Mouse (Mus musculus): ENCODE data around the gene Cnih3.

- TF ChIP-seq CTCF (IDR thresholded peaks at IDR 0.05; ENCODE audit: control insufficient read depth, insufficient read depth, insufficient read length): no peak
- TF ChIP-seq MAX (IDR thresholded peaks at IDR 0.05): no peak
- no peak for TF ChIP-seq CEBPB (IDR thresholded peaks at IDR 0.05; ENCODE audit: low read depth)
- TF ChIP-seq FOSL1 (IDR thresholded peaks at IDR 0.05; ENCODE audit: insufficient read depth, low read length, poor library complexity, severe bottlenecking): no peak
- TF ChIP-seq USF1 (IDR thresholded peaks at IDR 0.05; ENCODE audit: low read depth): no peak
- TF ChIP-seq MYOG (IDR thresholded peaks at IDR 0.05; ENCODE audit: control insufficient read depth, extremely low read depth, insufficient read length): no peak
Measured at GRCm38 (mm10) chr1:181399179-181399578, 46.8 kb downstream of the Cnih3 start.
